Mouse (Mus musculus) embryonic stem cell, embryonic (primary cell): Measurements from ENCODE around the gene Samd4.

Experiments used
- CTCF ChIA-PET, 4 experiments: fragments of 300-600 bp in 2 of 4; fragments of 350-600 bp in 2 of 4; sonication (Branson Sonifier 250); formaldehyde crosslinking; loops; one replicate each; lab custom pipeline; 2022; ENCODE audit warnings: inconsistent platforms in 2 of 4; lab: Charles Lee
- POLR2A ChIA-PET, 4 experiments: fragments of 300-600 bp in 2 of 4; fragments of 350-600 bp in 2 of 4; sonication (Branson Sonifier 250); formaldehyde crosslinking; loops; one replicate each; lab custom pipeline; 2022; ENCODE audit warnings: antibody characterized with exemption in 4 of 4, inconsistent platforms in 1 of 4; lab: Charles Lee

Samd4 gene

GRCm38 (mm10) chr14:47151306-47151705, 268.7 kb downstream of the Samd4 start:
- CTCF ChIA-PET = no interaction called here

GRCm38 (mm10) chr14:47154303-47154702, 271.6 kb downstream of the Samd4 start:
- ChIA-PET CTCF (interaction anchor here in 2 of 4 experiments (0.6 to 1.0 kb wide), 2 partner anchors 74 to 991 kb away, joined by 3 read pairs; no protein-coding TSS in a partner anchor), POLR2A (interaction anchor here in 1 of 4 experiments (1.1 kb wide), 1 partner anchor 42 kb away, joined by 3 read pairs; no protein-coding TSS in a partner anchor)

More at GRCm38 (mm10) chr14:47151306-47151705, 268.7 kb downstream of the Samd4 start:
- POLR2A ChIA-PET = no interaction called here
